Comparison of ENCODE assay signal across 28 mouse cellular contexts in genomic region chr1:45898044-45898443, GRCm38 (mm10). TPM values are rescaled to one million over a fixed set of nuclear protein-coding genes. Genes with fewer than 3 reads are reported as not detected.
DNase-seq lines count a peak whose midpoint lies in the region; ATAC-seq and TF ChIP-seq lines count a peak whose summit lies in the region.
"Had no signal": no experiment of that assay in that cellular context is flagged by ENCODE, and none has a peak within 500 bp of the region (broad histone marks: within the 10 kb centered on the region; RNA-seq: fewer than 3 reads in every experiment).

No protein-coding gene starts in this region.

- no peak overlapping the region for H3K4me3 ChIP-seq in liver, adult 2 months (ENCODE audit: insufficient read depth, low read depth, low read length)
- H3K4me3 ChIP-seq in liver, postnatal 0 days (ENCODE audit: low read depth, low read length) = no peak overlapping the region
- no peak overlapping the region for H3K4me3 ChIP-seq in liver, embryonic 12.5 days
- H3K4me3 ChIP-seq: embryonic facial prominence, embryonic 13.5 days; embryonic facial prominence, embryonic 15.5 days; erythroblast, embryonic 14.5 days; forebrain, embryonic 10.5 days; forebrain, embryonic 12.5 days had no signal

- H3K27me3 ChIP-seq in liver, adult 2 months (ENCODE audit: control insufficient read depth, insufficient read depth, low read length) = no peaks in the 10 kb centered on the region
- H3K27me3 ChIP-seq in liver, postnatal 0 days (ENCODE audit: insufficient read depth, low read length) = no peaks in the 10 kb centered on the region
- no peaks in the 10 kb centered on the region for H3K27me3 ChIP-seq in liver, embryonic 12.5 days (replicated peaks)
- H3K27me3 ChIP-seq: embryonic facial prominence, embryonic 13.5 days; embryonic facial prominence, embryonic 15.5 days; forebrain, embryonic 12.5 days had no signal

- no peak overlapping the region for H3K9ac ChIP-seq in liver, adult 2 months (ENCODE audit: low read depth, low read length)
- H3K9ac ChIP-seq in liver, postnatal 0 days (replicated peaks) = no peak overlapping the region
- H3K9ac ChIP-seq in liver, embryonic 12.5 days = no peak overlapping the region
- H3K9ac ChIP-seq: embryonic facial prominence, embryonic 13.5 days; embryonic facial prominence, embryonic 15.5 days; forebrain, embryonic 12.5 days had no signal

- no peak for TF ChIP-seq EP300 in liver, postnatal 0 days (IDR thresholded peaks at IDR 0.05; ENCODE audit: low read depth)

- no peaks in the 10 kb centered on the region for H3K79me2 ChIP-seq in liver, adult 2 months (ENCODE audit: control insufficient read depth, insufficient read depth, low read length)

- no peaks in the 10 kb centered on the region for H3K36me3 ChIP-seq in liver, adult 2 months (ENCODE audit: control insufficient read depth, insufficient read depth, low read length)
- no peaks in the 10 kb centered on the region for H3K36me3 ChIP-seq in liver, postnatal 0 days (replicated peaks; ENCODE audit: insufficient read depth, low read length)
- no peaks in the 10 kb centered on the region for H3K36me3 ChIP-seq in liver, embryonic 12.5 days
- H3K36me3 ChIP-seq: embryonic facial prominence, embryonic 13.5 days; embryonic facial prominence, embryonic 15.5 days; forebrain, embryonic 10.5 days; forebrain, embryonic 12.5 days had no signal

- peak; percentile 93 for DNase-seq in liver, adult 2 months (ENCODE audit: extremely low read depth, low read depth, low spot score)
- no peak for DNase-seq in liver
- no peak for DNase-seq in liver, postnatal 0 days
- DNase-seq in layer of hippocampus, postnatal 25 days (ENCODE audit: extremely low spot score in 1 of 2, low spot score in 1 of 2) = no peak
- DNase-seq: adrenal gland, adult 2 months; adrenal gland, postnatal 10 days; adrenal gland, postnatal 25 days; cerebellum, adult 11 months; cerebellum, adult 18-20 months; cerebellum, adult 8-10 months; cerebellum, adult 9-11 months; cerebellum, postnatal 14 days; cerebellum, postnatal 36 days; embryo, embryonic 11 days had no signal

- H3K4me2 ChIP-seq in liver, postnatal 0 days (ENCODE audit: low read depth, low read length) = no peak overlapping the region
- H3K4me2 ChIP-seq in liver, embryonic 12.5 days = no peak overlapping the region
- H3K4me2 ChIP-seq: embryonic facial prominence, embryonic 13.5 days; embryonic facial prominence, embryonic 15.5 days; forebrain, embryonic 12.5 days had no signal

- ATAC-seq in liver, postnatal 0 days = peak; percentile 85
- ATAC-seq in liver, embryonic 12.5 days = no peak
- ATAC-seq: forebrain, embryonic 14.5 days; forebrain, embryonic 16.5 days had no signal

- 5% methylated on average over 1 of the region's 1 CpGs for WGBS in liver, adult 2 months
- WGBS in liver, postnatal 0 days (ENCODE audit: insufficient replicate concordance) = 34% methylated on average over 1 of the region's 1 CpGs
- WGBS in liver, embryonic 12.5 days (ENCODE audit: insufficient replicate concordance) = 25% methylated on average over 1 of the region's 1 CpGs

- no peak for TF ChIP-seq POLR2A in liver, adult 2 months (IDR thresholded peaks at IDR 0.05; ENCODE audit: extremely low read depth, insufficient read depth, low read length)

- H3K27ac ChIP-seq in liver, adult 2 months (replicated peaks; ENCODE audit: insufficient read depth, low read depth, low read length) = no peak overlapping the region
- no peak overlapping the region for H3K27ac ChIP-seq in liver, postnatal 0 days (ENCODE audit: low read depth)
- no peak overlapping the region for H3K27ac ChIP-seq in liver, embryonic 12.5 days
- H3K27ac ChIP-seq: embryonic facial prominence, embryonic 13.5 days; embryonic facial prominence, embryonic 15.5 days; forebrain, embryonic 10.5 days; forebrain, embryonic 12.5 days had no signal

- peaks cover 6% of the 10 kb centered on the region; the same call in 1 of the 2 replicates for H3K4me1 ChIP-seq in liver, adult 2 months (ENCODE audit: control insufficient read depth, insufficient read depth, low read length)
- H3K4me1 ChIP-seq in liver, postnatal 0 days (ENCODE audit: insufficient read depth) = no peaks in the 10 kb centered on the region
- no peaks in the 10 kb centered on the region for H3K4me1 ChIP-seq in liver, embryonic 12.5 days
- H3K4me1 ChIP-seq: embryonic facial prominence, embryonic 13.5 days; embryonic facial prominence, embryonic 15.5 days; forebrain, embryonic 10.5 days; forebrain, embryonic 12.5 days had no signal

- TF ChIP-seq CTCF in liver, adult 2 months (IDR thresholded peaks at IDR 0.05; ENCODE audit: low read depth, low read length) = no peak
- no peak for TF ChIP-seq CTCF in liver, postnatal 0 days (IDR thresholded peaks at IDR 0.05; ENCODE audit: low read depth)

- H3K9me3 ChIP-seq in liver, postnatal 0 days (ENCODE audit: low read length) = no peaks in the 10 kb centered on the region
- no peaks in the 10 kb centered on the region for H3K9me3 ChIP-seq in liver, embryonic 12.5 days (replicated peaks)
- H3K9me3 ChIP-seq: embryonic facial prominence, embryonic 13.5 days; embryonic facial prominence, embryonic 15.5 days; forebrain, embryonic 10.5 days; forebrain, embryonic 12.5 days had no signal

RNA-seq across cellular contexts. Expression of gene Gm5269, which starts 8.0 kb away (rescaled TPM):
- not detected in 2 replicates for total RNA-seq in liver, adult 2 months (2014; rRNA removed)
- polyA plus RNA-seq in liver, adult 2 months (2012; rRNA removed) = not detected in 2 replicates
- polyA plus RNA-seq in liver, postnatal 0 days (2015; fragmentation: Nextera tagmentation; extraction: Ambion mirVana) = not detected in 2 replicates
- not detected in 2 replicates for polyA plus RNA-seq in liver, embryonic 12.5 days (2016; fragmentation: Nextera tagmentation; extraction: Ambion mirVana)
- total RNA-seq in layer of hippocampus, postnatal 25 days (2021) = not detected
- total RNA-seq: adrenal gland, adult 2 months; adrenal gland, postnatal 10 days; adrenal gland, postnatal 25 days; common myeloid progenitor, adult 5-6 weeks; ES-E14; MEL had no signal
- polyA plus RNA-seq: adrenal gland, adult 2 months; brain, embryonic 14.5 days; C2C12; embryonic facial prominence, embryonic 11.5 days; embryonic facial prominence, embryonic 13.5 days; embryonic facial prominence, embryonic 15.5 days; erythroblast, embryonic 14.5 days; forebrain, embryonic 10.5 days; forebrain, embryonic 12.5 days; forebrain, embryonic 14.5 days; forebrain, embryonic 16.5 days had no signal

RNA-seq across cellular contexts. Expression of gene Slc40a1, which starts 28.3 kb away (rescaled TPM):
- 124 and 166 TPM in 2 replicates for total RNA-seq in liver, adult 2 months (2014; rRNA removed)
- 42.6 and 47.4 TPM in 2 replicates for polyA plus RNA-seq in liver, adult 2 months (2012; rRNA removed)
- 197 and 219 TPM in 2 replicates for polyA plus RNA-seq in liver, postnatal 0 days (2015; fragmentation: Nextera tagmentation; extraction: Ambion mirVana)
- 85.3 and 85.7 TPM in 2 replicates for polyA plus RNA-seq in liver, embryonic 12.5 days (2016; fragmentation: Nextera tagmentation; extraction: Ambion mirVana)
- 10 to 100 TPM; 10.3 to 12.1 TPM for total RNA-seq in layer of hippocampus, postnatal 25 days (2021)
